Mouse (Mus musculus) spleen, postnatal 0 days (tissue): ENCODE data around the gene Prr9. TPM values are rescaled to one million over a fixed set of nuclear protein-coding genes. Genes with fewer than 3 reads are reported as not detected.

Experiments
- polyA plus RNA-seq: library from polyadenylated mRNA; unstranded; fragments of >200 nt; fragmentation: Nextera tagmentation; extraction: Ambion mirVana; gene quantifications from 2 replicates; pipeline ENCODE4 v1.2.1, GENCODE M21; 2015

Prr9 gene
- polyA plus RNA-seq, result not detected in 2 replicates

GRCm38 (mm10) chr3:92123847-92124246 is at the start of gene Prr9:
Prr9 (minus strand) TSS chr3:92123947.

GRCm38 (mm10) chr3:92142644-92143043 is 18.9 kb upstream of the Prr9 start, which contains the start of gene Lelp1:
Lelp1 (minus strand) TSS chr3:92142744.

GRCm38 (mm10) chr3:92083042-92083441 is 40.7 kb downstream of the Prr9 start, which contains the start of gene Lor:
Lor (minus strand) TSS chr3:92083142.

Other genes starting within 250 kb of the Prr9 start
- not detected in 2 replicates for gene Pglyrp3, start 109.4 kb downstream of the Prr9 start, polyA plus RNA-seq
- 0.23 and 0.38 TPM in 2 replicates for gene Lor, start 40.8 kb downstream of the Prr9 start, polyA plus RNA-seq
- gene Lelp1, start 18.8 kb upstream of the Prr9 start, polyA plus RNA-seq, result not detected in 2 replicates
- gene Sprr2a1, start 91.9 kb upstream of the Prr9 start, polyA plus RNA-seq, result not detected in 2 replicates
- gene Sprr2a2, start 92.0 kb upstream of the Prr9 start, polyA plus RNA-seq, result 0.87 and 0.88 TPM in 2 replicates
- not detected in 2 replicates for gene Sprr2a3, start 161.5 kb upstream of the Prr9 start, polyA plus RNA-seq
- not detected in 2 replicates for gene Sprr2b, start 192.7 kb upstream of the Prr9 start, polyA plus RNA-seq
- gene Sprr2d, start 215.2 kb upstream of the Prr9 start, polyA plus RNA-seq, result not detected in 2 replicates
- not detected in 2 replicates for gene Sprr2e, start 228.2 kb upstream of the Prr9 start, polyA plus RNA-seq
- not detected in 2 replicates for gene Sprr2f, start 241.2 kb upstream of the Prr9 start, polyA plus RNA-seq